Mouse (Mus musculus) CH12.LX (cell line): ENCODE data around the gene Chil4.

Experiments
- CTCF ChIP-seq, 2 experiments: IDR thresholded peaks in 1 of 2; conservative IDR thresholded peaks in 1 of 2; 2 replicates each; pipeline ENCODE4 v1.5.1; 2011 to 2012; ENCODE audit warnings: low read depth in 2 of 2, low read length in 2 of 2, improper control_type of control experiment in 1 of 2, inconsistent platforms in 1 of 2, mild to moderate bottlenecking in 1 of 2, moderate library complexity in 1 of 2
- MAFK ChIP-seq: IDR thresholded peaks from 2 replicates; pipeline ENCODE4 v1.6.1; 2011; ENCODE audit warnings: low read length, improper control_type of control experiment; ENCODE audit not compliant: insufficient replicate concordance
- POLR2A ChIP-seq: IDR thresholded peaks from 2 replicates; pipeline ENCODE4 v1.6.1; 2011; ENCODE audit warnings: low read depth, mild to moderate bottlenecking, improper control_type of control experiment, low read length
- TCF12 ChIP-seq: IDR thresholded peaks from 2 replicates; pipeline ENCODE4 v1.6.1; 2014; ENCODE audit warnings: low read depth, mild to moderate bottlenecking, inconsistent platforms, low read length, improper control_type of control experiment

DNA sequence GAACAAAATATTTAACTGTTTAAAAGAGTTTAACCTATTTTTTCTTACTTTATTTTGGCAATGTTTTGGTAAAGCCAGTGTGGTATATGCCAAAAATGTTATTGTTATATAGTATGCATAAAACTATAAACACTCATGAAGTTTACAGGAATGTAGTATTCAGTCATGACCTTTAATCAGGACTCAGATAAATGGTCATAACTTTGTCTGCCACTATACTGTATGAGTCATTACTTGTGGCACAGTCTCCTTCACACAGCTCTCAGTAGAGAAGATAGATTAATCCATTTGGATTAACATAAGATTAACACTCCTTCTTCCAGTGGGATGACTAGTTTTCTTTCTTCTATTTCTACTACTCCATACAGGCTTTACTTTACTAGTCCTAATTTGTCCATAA lies 23.0 kb downstream of the Chil4 start:
- no peak for TF ChIP-seq POLR2A
- no peak for TF ChIP-seq CTCF (conservative IDR thresholded peaks at IDR 0.05 in 1 of 2, IDR thresholded peaks at IDR 0.05 in 1 of 2; ENCODE audit: low read depth in 2 of 2, low read length in 2 of 2)
- TF ChIP-seq MAFK, result no peak
- no peak for TF ChIP-seq TCF12
